Mouse (Mus musculus) lung, embryonic 14.5 days (tissue): ENCODE measurements around the gene Akna. TPM values are rescaled to one million over a fixed set of nuclear protein-coding genes. Genes with fewer than 3 reads are reported as not detected.

Experiments
- ATAC-seq: fragments of 200-750 bp; cut with Nextera tagmentation; 2 replicates; pipeline ENCODE4 v1.8.0; 2017; ENCODE audit warnings: mild to moderate bottlenecking, moderate TSS enrichment, moderate library complexity; ENCODE audit not compliant: insufficient read depth
- DNase-seq: peaks from one replicate; pipeline ENCODE4 v3.0.0-alpha.2; 2015
- H3K27ac ChIP-seq: fragments of 300-500 bp; sonication (generic); 2 replicates; pipeline ENCODE4 v1.5.1; 2014; ENCODE audit warnings: low read depth, mild to moderate bottlenecking, moderate library complexity
- H3K27me3 ChIP-seq: fragments of 300-500 bp; sonication (generic); 2 replicates; pipeline ENCODE4 v1.6.1; 2014; ENCODE audit warnings: low read length, control low read depth; ENCODE audit not compliant: insufficient read depth
- H3K36me3 ChIP-seq: fragments of 300-500 bp; sonication (generic); 2 replicates; pipeline ENCODE4 v1.6.1; 2014; ENCODE audit warnings: control low read depth; ENCODE audit not compliant: insufficient read depth
- H3K4me1 ChIP-seq: fragments of 300-500 bp; sonication (generic); 2 replicates; pipeline ENCODE4 v1.6.1; 2014; ENCODE audit warnings: antibody characterized with exemption, control low read depth; ENCODE audit not compliant: insufficient read depth
- H3K4me2 ChIP-seq: fragments of 300-500 bp; sonication (generic); 2 replicates; pipeline ENCODE4 v1.6.1; 2014; ENCODE audit warnings: mild to moderate bottlenecking
- H3K4me3 ChIP-seq: fragments of 300-500 bp; sonication (generic); 2 replicates; pipeline ENCODE4 v1.5.1; 2014; ENCODE audit warnings: low read depth, low read length
- H3K9ac ChIP-seq: fragments of 300-500 bp; sonication (generic); 2 replicates; pipeline ENCODE4 v1.6.1; 2014
- H3K9me3 ChIP-seq: fragments of 300-500 bp; sonication (generic); 2 replicates; pipeline ENCODE4 v1.6.1; 2016; ENCODE audit warnings: low read depth, low read length, control low read depth
- CTCF ChIP-seq: IDR thresholded peaks from 2 replicates; pipeline ENCODE4 v1.5.1; 2016; ENCODE audit warnings: antibody characterized with exemption, low read depth
- WGBS: fragments of 180-500 bp; shearing (Covaris S2); extraction: QIAGEN DNeasy Blood & Tissue Kit; methylation state at CpG from one replicate; pipeline ENCODE4 v1.1.7; 2014; 5-methylcytosine and 5-hydroxymethylcytosine counted together
- polyA plus RNA-seq: library from polyadenylated mRNA; unstranded; fragments of >200 nt; fragmentation: Nextera tagmentation; extraction: Ambion mirVana; gene quantifications from 2 replicates; pipeline ENCODE4 v1.2.1, GENCODE M21; 2014

The Akna gene
- polyA plus RNA-seq, 1 experiment from 2014 or later: 12.6 TPM

DNA sequence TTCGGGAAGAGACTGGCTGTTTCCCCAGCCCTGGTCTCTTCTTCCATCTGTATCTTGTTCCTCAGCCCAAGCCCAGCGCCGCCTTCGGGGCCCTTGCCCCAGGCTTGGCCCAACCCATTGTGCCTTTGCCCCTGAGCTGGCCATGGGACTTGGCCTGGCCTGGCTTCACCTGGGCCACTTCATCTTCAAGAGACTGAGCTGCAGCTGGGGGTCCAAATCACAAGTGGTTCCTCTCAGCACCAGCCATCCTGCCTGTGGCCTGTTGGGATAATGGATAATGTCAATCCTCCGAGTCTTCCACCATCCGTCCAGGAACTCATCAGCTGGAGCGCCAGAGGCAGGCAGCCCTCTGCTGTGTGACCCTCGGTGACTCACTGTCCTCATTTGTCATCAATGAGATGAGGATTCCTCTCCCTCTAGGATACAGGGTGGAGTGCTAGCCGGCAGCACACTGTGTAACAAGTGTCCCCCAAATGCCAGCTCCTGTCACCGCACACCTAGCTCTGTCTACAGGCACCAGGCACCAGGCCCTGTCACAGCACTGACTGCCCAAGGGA lies 5.1 kb downstream of the Akna start:
- ATAC-seq (no peak), DNase-seq (no peak)
- H3K27me3 ChIP-seq: no peaks in the 10 kb centered on the region
- H3K4me2 ChIP-seq: no peak overlapping the region
- H3K4me1 ChIP-seq: peaks cover 27% of the 10 kb centered on the region
- TF ChIP-seq CTCF: no peak
- no peak overlapping the region for H3K9ac ChIP-seq
- no peak overlapping the region for H3K27ac ChIP-seq
- H3K4me3 ChIP-seq: no peak overlapping the region
- 75% methylated on average over 10 of the region's 10 CpGs for WGBS
- H3K9me3 ChIP-seq: no peaks in the 10 kb centered on the region
- H3K36me3 ChIP-seq: peaks cover 40% of the 10 kb centered on the region

GRCm38 (mm10) chr4:63391322-63391721 lies 11.8 kb downstream of the Akna start:
- no peak for ATAC-seq
- peak; percentile 18 for DNase-seq
- Histone ChIP-seq H3K4me1 (no peaks in the 10 kb centered on the region), H3K4me2 (no peak overlapping the region), H3K4me3 (no peak overlapping the region), H3K27ac (no peak overlapping the region), H3K9ac (no peak overlapping the region), H3K9me3 (no peaks in the 10 kb centered on the region), H3K27me3 (no peaks in the 10 kb centered on the region), H3K36me3 (peaks cover 63% of the 10 kb centered on the region)
- TF ChIP-seq CTCF: no peak
- 62% methylated on average over 6 of the region's 6 CpGs for WGBS

GRCm38 (mm10) chr4:63389887-63390528 lies 13.1 kb downstream of the Akna start:
- Histone ChIP-seq H3K4me1 (no peaks in the 10 kb centered on the region), H3K4me3 (no peak overlapping the region), H3K4me2 (no peak overlapping the region), H3K9ac (no peak overlapping the region), H3K27ac (no peak overlapping the region), H3K9me3 (no peaks in the 10 kb centered on the region), H3K27me3 (no peaks in the 10 kb centered on the region), H3K36me3 (peaks cover 70% of the 10 kb centered on the region)
- TF ChIP-seq CTCF: no peak
- WGBS: 59% methylated on average over 11 of the region's 11 CpGs
- ATAC-seq: no peak
- no peak for DNase-seq

GRCm38 (mm10) chr4:63389121-63389886 lies 13.8 kb downstream of the Akna start:
- no peak overlapping the region for H3K4me2 ChIP-seq
- no peaks in the 10 kb centered on the region for H3K9me3 ChIP-seq
- no peak for TF ChIP-seq CTCF
- ATAC-seq (0 out of 2 replicates have a peak, but pooled peaks have one; percentile 21), DNase-seq (no peak)
- peaks cover 66% of the 10 kb centered on the region for H3K36me3 ChIP-seq
- no peaks in the 10 kb centered on the region for H3K4me1 ChIP-seq
- WGBS: 52% methylated on average over 8 of the region's 8 CpGs
- H3K27ac ChIP-seq: no peak overlapping the region
- H3K27me3 ChIP-seq: no peaks in the 10 kb centered on the region
- no peak overlapping the region for H3K9ac ChIP-seq
- H3K4me3 ChIP-seq: no peak overlapping the region

- H3K36me3 ChIP-seq: peaks cover 66% of the 10 kb centered on the region
- no peaks in the 10 kb centered on the region for H3K4me1 ChIP-seq
- H3K9ac ChIP-seq: no peak overlapping the region
- no peaks in the 10 kb centered on the region for H3K9me3 ChIP-seq
- TF ChIP-seq CTCF: no peak
- no peak for ATAC-seq
- no peak for DNase-seq
- H3K4me2 ChIP-seq: no peak overlapping the region
- H3K27ac ChIP-seq: no peak overlapping the region
- WGBS: 75% methylated on average over 6 of the region's 6 CpGs
- no peaks in the 10 kb centered on the region for H3K27me3 ChIP-seq
- no peak overlapping the region for H3K4me3 ChIP-seq
Observed at GRCm38 (mm10) chr4:63388029-63388428, 15.1 kb downstream of the Akna start.

DNA sequence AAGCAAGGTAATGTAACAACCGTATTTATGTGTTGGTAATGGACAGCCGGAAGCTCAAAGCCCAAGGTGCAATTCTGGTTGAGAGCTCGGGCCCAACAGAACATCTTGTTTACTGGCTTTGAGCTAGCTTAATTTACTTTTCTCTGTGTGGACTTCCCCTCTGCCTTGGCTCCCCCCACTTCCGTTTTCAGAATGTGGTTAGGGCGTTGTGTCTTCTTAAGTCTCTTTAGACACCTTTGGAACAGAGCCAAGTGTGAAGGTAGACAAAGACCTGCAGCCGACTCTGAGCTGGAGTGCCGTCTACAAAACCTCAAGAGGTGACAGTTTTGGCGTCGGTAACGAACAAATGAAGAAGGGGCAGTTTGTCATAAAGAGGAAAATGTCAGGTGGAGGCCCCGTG lies 17.4 kb downstream of the Akna start:
- no peak for TF ChIP-seq CTCF
- Histone ChIP-seq H3K36me3 (peaks cover 69% of the 10 kb centered on the region), H3K27me3 (no peaks in the 10 kb centered on the region), H3K9me3 (no peaks in the 10 kb centered on the region), H3K4me1 (no peaks in the 10 kb centered on the region), H3K4me2 (no peak overlapping the region), H3K4me3 (no peak overlapping the region), H3K27ac (no peak overlapping the region), H3K9ac (no peak overlapping the region)
- 60% methylated on average over 11 of the region's 11 CpGs for WGBS
- DNase-seq: peak; percentile 24
- no peak for ATAC-seq

DNA sequence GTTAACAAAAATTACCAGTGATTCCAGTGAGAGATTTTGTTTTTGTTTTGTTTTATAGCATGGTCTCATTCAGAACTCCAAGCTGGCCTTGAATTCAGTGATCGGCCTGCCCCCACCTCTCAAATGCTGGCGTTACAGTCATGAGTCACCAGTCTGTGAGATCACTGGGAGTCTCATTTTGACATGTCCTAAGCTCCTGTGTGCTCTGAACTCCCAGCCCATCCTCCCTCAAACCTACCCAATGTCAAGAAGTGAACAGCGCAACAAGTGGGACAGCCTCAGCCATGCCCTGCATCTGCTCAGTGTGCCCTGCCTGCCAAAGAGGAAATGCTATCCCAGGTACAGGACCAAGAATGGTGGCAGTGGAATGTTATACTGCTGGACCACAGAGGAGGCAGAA lies 17.9 kb downstream of the Akna start:
- ATAC-seq: no peak
- no peaks in the 10 kb centered on the region for H3K9me3 ChIP-seq
- H3K36me3 ChIP-seq: peaks cover 75% of the 10 kb centered on the region

More for the DNA sequence above, 17.9 kb downstream of the Akna start:
- Histone ChIP-seq H3K9ac (no peak overlapping the region), H3K4me1 (no peaks in the 10 kb centered on the region), H3K4me3 (no peak overlapping the region), H3K27me3 (no peaks in the 10 kb centered on the region), H3K27ac (no peak overlapping the region), H3K4me2 (no peak overlapping the region)
- 83% methylated on average over 3 of the region's 3 CpGs for WGBS
- no peak for TF ChIP-seq CTCF
- no peak for DNase-seq
